Mouse (Mus musculus) liver, embryonic 16.5 days (tissue): ENCODE results near the gene Gm11032. TPM values are rescaled to one million over a fixed set of nuclear protein-coding genes. Genes with fewer than 3 reads are reported as not detected.
A peak's percentile ranks its signal among the peaks of the same experiment; 100 is the strongest.

Source experiments
- ATAC-seq: fragments of 200-750 bp; cut with Nextera tagmentation; 2 replicates; pipeline ENCODE4 v1.8.0; 2017; ENCODE audit warnings: low read depth, mild to moderate bottlenecking, moderate number of reproducible peaks, moderate library complexity
- H3K27ac ChIP-seq: fragments of 300-500 bp; sonication (generic); 2 replicates; pipeline ENCODE4 v1.5.1; 2014; ENCODE audit warnings: mild to moderate bottlenecking, low read length
- H3K27me3 ChIP-seq: fragments of 300-500 bp; sonication (generic); 2 replicates; pipeline ENCODE4 v1.6.1; 2014; ENCODE audit warnings: low read depth, low read length, mixed read lengths; ENCODE audit not compliant: control insufficient read depth, insufficient read depth
- H3K36me3 ChIP-seq: fragments of 300-500 bp; sonication (generic); 2 replicates; pipeline ENCODE4 v1.6.1; 2014; ENCODE audit warnings: mild to moderate bottlenecking; ENCODE audit not compliant: control insufficient read depth, insufficient read depth
- H3K4me1 ChIP-seq: fragments of 300-500 bp; sonication (generic); 2 replicates; pipeline ENCODE4 v1.6.1; 2014; ENCODE audit warnings: low read depth, low read length, mixed read lengths; ENCODE audit not compliant: control insufficient read depth
- H3K4me2 ChIP-seq: fragments of 300-500 bp; sonication (generic); 2 replicates; pipeline ENCODE4 v1.6.1; 2014; ENCODE audit warnings: low read depth, low read length, mixed read lengths
- H3K4me3 ChIP-seq: fragments of 300-500 bp; sonication (generic); 2 replicates; pipeline ENCODE4 v1.5.1; 2014; ENCODE audit warnings: low read depth, mild to moderate bottlenecking, low read length
- H3K9ac ChIP-seq: fragments of 300-500 bp; sonication (generic); 2 replicates; pipeline ENCODE4 v1.6.1; 2014; ENCODE audit warnings: low read depth, low read length
- H3K9me3 ChIP-seq: fragments of 300-500 bp; sonication (generic); replicated peaks from 2 replicates; pipeline ENCODE4 v1.6.1; 2016; ENCODE audit warnings: low read length; ENCODE audit not compliant: control insufficient read depth
- WGBS: fragments of 180-500 bp; shearing (Covaris S2); extraction: QIAGEN DNeasy Blood & Tissue Kit; methylation state at CpG from one replicate; pipeline ENCODE4 v1.1.7; 2014; ENCODE audit not compliant: insufficient replicate concordance; 5-methylcytosine and 5-hydroxymethylcytosine counted together
- polyA plus RNA-seq: library from polyadenylated mRNA; unstranded; fragments of >200 nt; fragmentation: Nextera tagmentation; extraction: Ambion mirVana; gene quantifications from 2 replicates; pipeline ENCODE4 v1.2.1, GENCODE M21; 2015

Gene Gm11032
- polyA plus RNA-seq, 1 experiment from 2014 or later: not detected

GRCm38 (mm10) chr11:4661324-4661723 lies 41.5 kb downstream of the Gm11032 start:
- H3K27ac ChIP-seq: peak overlapping the region; percentile 65
- WGBS: 65% methylated on average over 4 of the region's 4 CpGs

GRCm38 (mm10) chr11:4661871-4662495 lies 42.1 kb downstream of the Gm11032 start:
- Histone ChIP-seq H3K27me3 (no peaks in the 10 kb centered on the region), H3K9me3 (no peaks in the 10 kb centered on the region), H3K36me3 (peaks cover 9% of the 10 kb centered on the region), H3K4me1 (peaks cover 23% of the 10 kb centered on the region), H3K4me2 (no peak overlapping the region), H3K27ac (no peak overlapping the region; the same call in 1 of the 2 replicates), H3K9ac (no peak overlapping the region), H3K4me3 (no peak overlapping the region)
- 85% methylated on average over 10 of the region's 10 CpGs for WGBS
- no peak for ATAC-seq

More at GRCm38 (mm10) chr11:4661324-4661723, 41.5 kb downstream of the Gm11032 start:
- Histone ChIP-seq H3K9ac (peak overlapping the region; percentile 5; the same call in 1 of the 2 replicates), H3K9me3 (no peaks in the 10 kb centered on the region), H3K4me3 (no peak overlapping the region), H3K4me2 (peak overlapping the region; percentile 30; the same call in 1 of the 2 replicates), H3K36me3 (peaks cover 7% of the 10 kb centered on the region), H3K4me1 (peaks cover 23% of the 10 kb centered on the region), H3K27me3 (no peaks in the 10 kb centered on the region)
- ATAC-seq: peak; percentile 73

- H3K4me3 ChIP-seq: no peak overlapping the region
- H3K4me2 ChIP-seq: no peak overlapping the region
- ATAC-seq: no peak
- 90% methylated on average over 11 of the region's 11 CpGs for WGBS
- H3K4me1 ChIP-seq: peaks cover 23% of the 10 kb centered on the region
- H3K27me3 ChIP-seq: no peaks in the 10 kb centered on the region
- no peaks in the 10 kb centered on the region for H3K9me3 ChIP-seq
- peaks cover 10% of the 10 kb centered on the region for H3K36me3 ChIP-seq
- no peak overlapping the region for H3K9ac ChIP-seq
- H3K27ac ChIP-seq: no peak overlapping the region
Measured at GRCm38 (mm10) chr11:4662496-4662878, 42.6 kb downstream of the Gm11032 start.

Other genes with a start within 250 kb of the Gm11032 start
- 0.19 and 0.39 TPM in 2 replicates for gene Hormad2, start 179.0 kb upstream of the Gm11032 start, polyA plus RNA-seq
- 32.8 and 36.5 TPM in 2 replicates for gene Mtmr3, start 25.2 kb upstream of the Gm11032 start, polyA plus RNA-seq
- gene Ascc2, start 17.7 kb downstream of the Gm11032 start, polyA plus RNA-seq: 16.5 and 18.2 TPM in 2 replicates
- 606 and 617 TPM in 2 replicates for gene Uqcr10, start 84.3 kb downstream of the Gm11032 start, polyA plus RNA-seq
- 21.4 and 21.7 TPM in 2 replicates for gene Zmat5, start 84.6 kb downstream of the Gm11032 start, polyA plus RNA-seq
- gene Cabp7, start 126.7 kb downstream of the Gm11032 start, polyA plus RNA-seq: 0.04 and 0.06 TPM in 2 replicates
- 11.1 and 11.9 TPM in 2 replicates for gene Nf2, start 229.5 kb downstream of the Gm11032 start, polyA plus RNA-seq